8 mouse cellular contexts compared by ENCODE assay signal in genomic region chr11:97114671-97115601, GRCm38 (mm10). TPM values are rescaled to one million over a fixed set of nuclear protein-coding genes. Genes with fewer than 3 reads are reported as not detected.
DNase-seq lines count a peak whose midpoint lies in the region; ATAC-seq and TF ChIP-seq lines count a peak whose summit lies in the region.

Gene Tbx21 (minus strand): TSS chr11:97115331.

- peak within 1 kb of the TSS; percentile 43 for H3K9ac ChIP-seq in heart, embryonic 12.5 days
- no peak within 1 kb of the TSS for H3K9ac ChIP-seq in hindbrain, embryonic 14.5 days
- 0 out of 2 replicates have a peak within 1 kb of the TSS, but pooled peaks have one; percentile 8 for H3K9ac ChIP-seq in midbrain, postnatal 0 days (replicated peaks; ENCODE audit: low read length, poor library complexity, severe bottlenecking)

- H3K4me2 ChIP-seq in heart, embryonic 12.5 days, result peak within 1 kb of the TSS; percentile 85
- peak within 1 kb of the TSS; percentile 68 for H3K4me2 ChIP-seq in hindbrain, embryonic 14.5 days (replicated peaks)
- H3K4me2 ChIP-seq in midbrain, postnatal 0 days (ENCODE audit: low read depth, low read length, poor library complexity, severe bottlenecking), result peak within 1 kb of the TSS; percentile 61

- peaks cover 17% of the 10 kb centered on the region for H3K4me1 ChIP-seq in heart, embryonic 12.5 days (replicated peaks)
- H3K4me1 ChIP-seq in hindbrain, embryonic 14.5 days (replicated peaks; ENCODE audit: control insufficient read depth, insufficient read depth, low read length), result peaks cover 16% of the 10 kb centered on the region; the same call in 1 of the 2 replicates
- H3K4me1 ChIP-seq in midbrain, postnatal 0 days (ENCODE audit: insufficient read depth, low read length), result peaks cover 6% of the 10 kb centered on the region; the same call in 1 of the 2 replicates

- H3K36me3 ChIP-seq in heart, embryonic 12.5 days, result no peaks in the 10 kb centered on the region
- no peaks in the 10 kb centered on the region for H3K36me3 ChIP-seq in hindbrain, embryonic 14.5 days (replicated peaks; ENCODE audit: control insufficient read depth, insufficient read depth)
- no peaks in the 10 kb centered on the region for H3K36me3 ChIP-seq in midbrain, postnatal 0 days (ENCODE audit: insufficient read depth, low read length)

- WGBS in heart, embryonic 12.5 days, result under 1% methylated on average over 85 of the region's 87 CpGs
- WGBS in hindbrain, embryonic 14.5 days, result 1% methylated on average over 80 of the region's 87 CpGs
- under 1% methylated on average over 79 of the region's 87 CpGs for WGBS in midbrain, postnatal 0 days

- H3K9me3 ChIP-seq in heart, embryonic 12.5 days (replicated peaks), result no peaks in the 10 kb centered on the region
- H3K9me3 ChIP-seq in hindbrain, embryonic 14.5 days (ENCODE audit: control insufficient read depth, low read length), result no peaks in the 10 kb centered on the region
- H3K9me3 ChIP-seq in midbrain, postnatal 0 days (ENCODE audit: low read length), result no peaks in the 10 kb centered on the region

- H3K27me3 ChIP-seq in heart, embryonic 12.5 days (replicated peaks), result peaks cover 87% of the 10 kb centered on the region
- peaks cover 50% of the 10 kb centered on the region for H3K27me3 ChIP-seq in hindbrain, embryonic 14.5 days (ENCODE audit: control insufficient read depth, insufficient read depth, low read length)
- peaks cover 39% of the 10 kb centered on the region for H3K27me3 ChIP-seq in midbrain, postnatal 0 days (ENCODE audit: insufficient read depth, low read length)

- H3K4me3 ChIP-seq in heart, embryonic 12.5 days, result peak within 1 kb of the TSS; percentile 51
- peak within 1 kb of the TSS; percentile 34 for H3K4me3 ChIP-seq in hindbrain, embryonic 14.5 days (replicated peaks; ENCODE audit: low read length)
- H3K4me3 ChIP-seq in midbrain, postnatal 0 days (ENCODE audit: low read depth, low read length), result peak within 1 kb of the TSS; percentile 39

- TF ChIP-seq CTCF in midbrain, postnatal 0 days (IDR thresholded peaks at IDR 0.05), result no peak

- DNase-seq in heart, adult 9 months (ENCODE audit: low spot score in 2 of 2), result no peak
- DNase-seq in Muller cell, postnatal 12 days (ENCODE audit: inconsistent ontology term), result peak; percentile 14
- no peak for DNase-seq in hindbrain, embryonic 14.5 days (ENCODE audit: low spot score)
- DNase-seq in midbrain, postnatal 0 days (ENCODE audit: low spot score), result no peak
- no peak for DNase-seq in left cerebral cortex, adult 8-10 months (ENCODE audit: low spot score in 2 of 2)
- DNase-seq in right cerebral cortex, postnatal 14 days, result no peak

- no peak within 1 kb of the TSS for H3K27ac ChIP-seq in heart, embryonic 12.5 days (ENCODE audit: poor library complexity, severe bottlenecking)
- H3K27ac ChIP-seq in hindbrain, embryonic 14.5 days, result no peak within 1 kb of the TSS
- H3K27ac ChIP-seq in midbrain, postnatal 0 days (ENCODE audit: low read depth, low read length), result no peak within 1 kb of the TSS

- peak; percentile 38; the same call in 1 of the 2 replicates for ATAC-seq in heart, embryonic 12.5 days (ENCODE audit: insufficient number of reproducible peaks, low FRiP score)
- no peak for ATAC-seq in hindbrain, embryonic 14.5 days (ENCODE audit: low FRiP score)
- ATAC-seq in midbrain, postnatal 0 days (ENCODE audit: low FRiP score), result no peak
- ATAC-seq in cerebellum, adult (ENCODE audit: insufficient number of reproducible peaks, low FRiP score, low TSS enrichment), result no peak

RNA-seq across cellular contexts. Expression of gene Tbx21, which starts in this region (rescaled TPM):
- polyA plus RNA-seq in heart, embryonic 12.5 days (2016; fragmentation: Nextera tagmentation; extraction: Ambion mirVana), result not detected in 2 replicates
- not detected in 2 replicates for polyA plus RNA-seq in hindbrain, embryonic 14.5 days (2014; fragmentation: Nextera tagmentation; extraction: Ambion mirVana)
- total RNA-seq in midbrain, postnatal 0 days (2014; rRNA removed), result 0.11 and 0.24 TPM in 2 replicates
- polyA plus RNA-seq in midbrain, postnatal 0 days (2015; fragmentation: Nextera tagmentation; extraction: Ambion mirVana), result 0.14 and 0.15 TPM in 2 replicates
- total RNA-seq in left cerebral cortex, adult 8-10 months (2022), result under 1 TPM; 0.14 to 0.37 (median 0.23) TPM

Comparison
In these comparisons a context has a peak if more than half of its experiments do, and no peak if none do; other contexts are left out.
1. Peak in ATAC-seq, H3K4me3 ChIP-seq, H3K9ac ChIP-seq and H3K4me2 ChIP-seq in heart, embryonic 12.5 days; RNA of the gene not detected or under 1 TPM.